Mouse (Mus musculus) cerebellum, adult 2 months (tissue): ENCODE data around the gene 1810055G02Rik.

Experiments
- CTCF ChIP-seq: fragments of 200-500 bp; IDR thresholded peaks from 2 replicates; pipeline ENCODE4 v1.5.1; 2011; ENCODE audit warnings: low read depth, mild to moderate bottlenecking, control low read depth, low read length, moderate library complexity, borderline replicate concordance; ENCODE audit not compliant: insufficient read depth
- POLR2A ChIP-seq: fragments of 200-500 bp; IDR thresholded peaks from 2 replicates; pipeline ENCODE4 v1.6.1; 2011; ENCODE audit warnings: low read length, control low read depth, borderline replicate concordance; ENCODE audit not compliant: insufficient read depth

GRCm38 (mm10) chr19:3667979-3668378, 40.1 kb upstream of the 1810055G02Rik start:
- TF ChIP-seq POLR2A: no peak
- no peak for TF ChIP-seq CTCF
